Mouse (Mus musculus): ENCODE data around the gene Rbm44. TPM values are rescaled to one million over a fixed set of nuclear protein-coding genes. Genes with fewer than 3 reads are reported as not detected.

Rbm44 gene
- 0.67 and 0.68 TPM in 2 replicates for polyA plus RNA-seq (2015; fragmentation: Nextera tagmentation; extraction: Ambion mirVana)

DNA sequence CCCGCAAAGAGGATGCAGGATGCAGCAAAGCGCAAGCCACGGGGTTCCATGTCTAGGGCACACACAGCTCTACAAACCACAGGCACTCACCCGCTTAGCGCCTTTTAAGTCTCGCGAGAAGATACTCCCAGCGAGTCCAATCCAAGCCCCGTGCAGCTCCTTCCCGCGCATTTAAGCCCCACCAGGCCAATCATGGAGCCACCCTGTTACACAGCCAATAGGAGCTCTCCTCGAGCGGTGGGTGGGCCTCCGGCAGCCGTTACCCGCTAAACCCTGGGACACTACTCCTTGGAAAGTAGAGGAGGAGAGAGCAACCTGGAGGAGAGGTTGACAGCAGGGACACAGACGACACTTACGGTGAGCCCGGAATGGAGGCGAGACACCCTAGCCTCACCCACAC, at the start of gene Rbm44:
Rbm44 (plus strand) TSS at position 277 of the 400 bp plus-strand sequence.
- Histone ChIP-seq H3K36me3 (no peaks in the 10 kb centered on the region), H3K27ac (no peak within 1 kb of the TSS), H3K4me1 (replicated peaks) (no peaks in the 10 kb centered on the region), H3K9me3 (no peaks in the 10 kb centered on the region), H3K27me3 (replicated peaks) (no peaks in the 10 kb centered on the region), H3K4me2 (replicated peaks) (no peak within 1 kb of the TSS), H3K9ac (no peak within 1 kb of the TSS), H3K4me3 (replicated peaks) (no peak within 1 kb of the TSS)
- WGBS: 65% methylated on average over 20 of the region's 20 CpGs
- no peak for ATAC-seq

DNA sequence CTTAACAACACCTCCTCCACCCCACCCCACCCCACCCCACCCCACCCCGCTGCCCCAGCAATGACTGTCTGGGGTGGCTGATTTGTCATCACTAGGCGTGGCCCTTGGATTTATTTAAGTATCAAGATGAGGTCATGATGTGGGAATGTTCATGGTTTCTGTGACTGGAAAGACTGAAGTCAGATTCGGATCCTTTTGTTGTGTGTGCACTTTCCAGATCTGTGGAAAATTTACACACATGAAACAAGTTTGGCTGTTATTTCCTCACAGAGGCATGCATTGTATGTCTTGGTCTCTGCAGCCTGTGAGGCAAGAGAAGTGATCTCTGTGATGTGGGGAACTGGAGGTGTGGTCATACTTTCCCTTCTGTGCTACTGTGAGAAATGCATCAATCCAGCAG, 49.6 kb upstream of the Rbm44 start:
- Histone ChIP-seq H3K9ac (no peak overlapping the region), H3K4me1 (replicated peaks) (peaks cover 17% of the 10 kb centered on the region; the same call in 1 of the 2 replicates), H3K27me3 (replicated peaks) (no peaks in the 10 kb centered on the region), H3K9me3 (no peaks in the 10 kb centered on the region), H3K36me3 (no peaks in the 10 kb centered on the region), H3K4me2 (replicated peaks) (no peak overlapping the region), H3K4me3 (replicated peaks) (no peak overlapping the region), H3K27ac (no peak overlapping the region)
- 47% methylated on average over 3 of the region's 3 CpGs for WGBS
- ATAC-seq: no peak

DNA sequence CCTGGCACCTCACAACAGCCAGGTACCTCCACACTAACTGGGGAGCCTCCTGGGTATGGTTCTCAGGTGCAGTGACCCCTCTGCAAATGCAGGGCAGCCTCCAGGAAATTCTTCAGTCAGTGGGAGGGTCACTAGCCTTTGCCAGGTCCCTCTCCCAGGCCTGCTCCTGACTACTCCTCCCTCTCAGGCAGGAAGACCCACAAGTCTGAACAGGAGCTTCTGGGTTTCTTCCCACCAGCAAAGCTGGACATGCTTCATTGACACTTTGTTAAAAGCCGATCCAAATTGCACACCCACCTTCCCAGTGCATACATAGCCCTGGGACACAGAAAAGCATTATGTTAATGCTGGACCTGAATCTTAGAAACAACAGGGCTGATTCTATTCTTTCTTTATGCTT, 49.0 kb upstream of the Rbm44 start:
- Histone ChIP-seq H3K4me2 (replicated peaks) (no peak overlapping the region), H3K9me3 (no peaks in the 10 kb centered on the region), H3K9ac (no peak overlapping the region), H3K4me1 (replicated peaks) (peaks cover 17% of the 10 kb centered on the region; the same call in 1 of the 2 replicates), H3K4me3 (replicated peaks) (no peak overlapping the region), H3K27me3 (replicated peaks) (no peaks in the 10 kb centered on the region), H3K36me3 (no peaks in the 10 kb centered on the region), H3K27ac (no peak overlapping the region)
- no peak for ATAC-seq
- 59% methylated on average over 1 of the region's 1 CpGs for WGBS

- Histone ChIP-seq H3K9ac (no peak overlapping the region), H3K4me3 (replicated peaks) (no peak overlapping the region), H3K4me1 (replicated peaks) (peaks cover 17% of the 10 kb centered on the region; the same call in 1 of the 2 replicates), H3K9me3 (no peaks in the 10 kb centered on the region), H3K27ac (no peak overlapping the region), H3K4me2 (replicated peaks) (no peak overlapping the region), H3K36me3 (no peaks in the 10 kb centered on the region), H3K27me3 (replicated peaks) (no peaks in the 10 kb centered on the region)
- no peak for ATAC-seq
- 63% methylated on average over 5 of the region's 5 CpGs for WGBS
Observed at GRCm38 (mm10) chr1:91096490-91096889, 48.4 kb upstream of the Rbm44 start.

DNA sequence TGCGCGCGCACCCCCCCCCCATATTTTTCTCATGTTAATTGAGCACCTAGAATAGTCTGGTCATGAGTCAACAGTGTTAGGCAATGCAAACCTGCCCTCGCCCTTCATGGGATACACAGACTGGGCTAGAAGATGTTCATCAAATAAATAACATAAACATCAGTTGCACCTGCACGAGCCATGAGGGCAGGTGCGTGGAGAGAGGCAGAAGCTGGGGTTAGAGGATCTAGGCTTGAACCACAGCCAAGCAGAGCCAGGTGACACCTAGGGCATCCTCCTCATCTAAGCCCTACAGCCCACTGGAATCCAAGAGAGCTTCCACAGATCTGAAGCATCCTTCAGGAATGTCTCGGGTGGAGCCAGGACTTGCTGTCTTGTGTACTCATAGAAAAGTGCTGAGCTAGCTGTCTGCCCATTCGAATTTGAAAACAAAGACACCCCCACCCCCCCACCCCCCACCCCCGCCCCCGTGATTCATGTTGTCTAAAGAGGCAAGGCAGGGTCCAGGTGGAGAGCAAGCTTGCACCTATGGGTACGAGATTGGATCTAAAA, 47.5 kb upstream of the Rbm44 start:
- Histone ChIP-seq H3K4me1 (replicated peaks) (peaks cover 17% of the 10 kb centered on the region; the same call in 1 of the 2 replicates), H3K4me2 (replicated peaks) (no peak overlapping the region), H3K27me3 (replicated peaks) (no peaks in the 10 kb centered on the region), H3K4me3 (replicated peaks) (no peak overlapping the region), H3K27ac (no peak overlapping the region), H3K9ac (no peak overlapping the region), H3K36me3 (no peaks in the 10 kb centered on the region), H3K9me3 (no peaks in the 10 kb centered on the region)
- ATAC-seq: no peak
- WGBS: 86% methylated on average over 11 of the region's 11 CpGs

- H3K4me1 ChIP-seq (replicated peaks): peaks cover 17% of the 10 kb centered on the region; the same call in 1 of the 2 replicates
- 0 out of 2 replicates have a peak, but pooled peaks have one; percentile 27 for ATAC-seq
- no peak overlapping the region for H3K4me2 ChIP-seq (replicated peaks)
- no peak overlapping the region for H3K9ac ChIP-seq
- no peaks in the 10 kb centered on the region for H3K36me3 ChIP-seq
- 14% methylated on average over 6 of the region's 6 CpGs for WGBS
- H3K4me3 ChIP-seq (replicated peaks): no peak overlapping the region
- H3K9me3 ChIP-seq: no peaks in the 10 kb centered on the region
- no peaks in the 10 kb centered on the region for H3K27me3 ChIP-seq (replicated peaks)
- no peak overlapping the region for H3K27ac ChIP-seq
Observed at GRCm38 (mm10) chr1:91098887-91099286, 46.0 kb upstream of the Rbm44 start.

DNA sequence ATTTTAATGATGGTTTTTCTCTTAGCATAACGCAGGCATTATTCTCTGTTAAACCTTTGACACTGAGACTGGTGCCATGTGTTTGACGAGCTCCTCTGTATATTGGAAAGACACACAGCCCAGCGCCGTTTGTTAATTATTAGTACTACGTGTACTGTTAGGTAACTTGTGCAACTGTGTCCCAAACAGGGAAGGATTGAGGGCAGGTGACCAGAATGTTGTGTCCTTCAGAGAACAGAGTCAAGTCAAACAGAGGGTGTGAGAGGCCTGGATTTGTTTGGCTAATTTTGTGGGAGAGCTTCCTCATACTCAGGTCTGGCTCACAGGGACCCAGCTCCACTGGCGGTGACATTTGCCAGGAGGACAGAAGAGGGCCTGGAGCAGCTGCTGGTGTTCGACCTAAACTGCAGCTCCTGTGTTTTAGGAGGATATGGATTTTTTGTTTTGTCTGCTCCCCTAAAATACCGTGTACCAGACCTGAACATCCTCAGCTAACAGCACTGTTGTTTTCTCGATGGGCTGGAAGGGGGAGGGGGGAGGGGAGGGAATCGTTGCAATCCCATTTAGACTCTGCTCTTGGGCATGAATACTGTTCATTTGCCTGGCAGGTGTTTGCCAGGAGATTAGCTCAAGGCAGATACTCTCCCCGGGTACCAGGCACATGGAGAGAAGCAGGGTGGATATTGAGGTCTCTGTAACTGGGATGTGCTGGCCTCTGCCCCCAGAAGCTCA, 43.0 kb upstream of the Rbm44 start:
- no peak for ATAC-seq
- 64% methylated on average over 11 of the region's 11 CpGs for WGBS
- Histone ChIP-seq H3K27ac (no peak overlapping the region), H3K4me1 (replicated peaks) (0 out of 2 replicates have a peak, but pooled peaks cover 3% of the 10 kb centered on the region), H3K4me3 (replicated peaks) (no peak overlapping the region), H3K9ac (no peak overlapping the region), H3K27me3 (replicated peaks) (no peaks in the 10 kb centered on the region), H3K9me3 (no peaks in the 10 kb centered on the region), H3K4me2 (replicated peaks) (no peak overlapping the region), H3K36me3 (0 out of 2 replicates have a peak, but pooled peaks cover under 1% of the 10 kb centered on the region)

DNA sequence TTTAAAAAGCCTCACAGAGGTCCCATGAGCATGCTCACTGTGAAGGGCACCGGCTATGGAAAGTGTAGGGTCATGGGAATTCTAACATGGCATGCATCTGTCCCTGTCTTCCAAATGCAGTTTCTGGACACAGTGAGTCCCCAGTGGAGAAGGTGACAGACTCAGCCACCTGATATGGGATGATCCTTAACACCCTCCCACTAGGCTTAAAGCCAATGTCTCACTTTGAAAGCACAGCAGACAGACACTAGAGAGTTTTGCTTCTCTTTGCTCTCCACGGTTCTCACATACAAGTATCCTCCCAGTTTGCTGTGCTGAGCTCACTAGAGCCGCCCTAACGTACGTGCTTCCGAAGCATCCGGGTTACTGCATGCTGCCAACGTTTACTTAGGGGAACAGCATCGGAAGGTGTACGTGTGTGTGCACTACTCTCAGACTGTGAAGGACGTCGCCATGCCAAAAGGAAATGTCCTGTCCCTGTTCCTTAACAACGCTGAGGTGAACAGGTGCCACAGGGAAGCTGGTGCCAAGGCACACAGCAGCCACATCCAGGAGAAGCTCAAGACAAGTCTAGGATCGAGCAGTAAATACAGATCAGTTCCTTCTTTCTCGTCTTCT, 41.4 kb upstream of the Rbm44 start:
- no peak overlapping the region for H3K4me3 ChIP-seq (replicated peaks)
- 0 out of 2 replicates have a peak, but pooled peaks cover 3% of the 10 kb centered on the region for H3K4me1 ChIP-seq (replicated peaks)
- H3K36me3 ChIP-seq: 0 out of 2 replicates have a peak, but pooled peaks cover 4% of the 10 kb centered on the region
- H3K4me2 ChIP-seq (replicated peaks): no peak overlapping the region
- 88% methylated on average over 15 of the region's 15 CpGs for WGBS
- H3K27ac ChIP-seq: no peak overlapping the region
- ATAC-seq: no peak
- no peaks in the 10 kb centered on the region for H3K27me3 ChIP-seq (replicated peaks)
- H3K9me3 ChIP-seq: no peaks in the 10 kb centered on the region
- H3K9ac ChIP-seq: no peak overlapping the region

GRCm38 (mm10) chr1:91107548-91107947, 37.3 kb upstream of the Rbm44 start:
- no peak overlapping the region for H3K9ac ChIP-seq
- H3K27me3 ChIP-seq (replicated peaks): no peaks in the 10 kb centered on the region
- H3K27ac ChIP-seq: no peak overlapping the region
- no peaks in the 10 kb centered on the region for H3K4me1 ChIP-seq (replicated peaks)
- 71% methylated on average over 5 of the region's 5 CpGs for whole genome bisulfite sequencing
- H3K4me3 ChIP-seq (replicated peaks): no peak overlapping the region
- no peak for ATAC-seq
- H3K36me3 ChIP-seq: 0 out of 2 replicates have a peak, but pooled peaks cover 10% of the 10 kb centered on the region
- H3K9me3 ChIP-seq: no peaks in the 10 kb centered on the region
- H3K4me2 ChIP-seq (replicated peaks): no peak overlapping the region

GRCm38 (mm10) chr1:91109302-91109701, 35.6 kb upstream of the Rbm44 start:
- H3K9ac ChIP-seq: no peak overlapping the region
- 34% methylated on average over 4 of the region's 4 CpGs for WGBS
- H3K27ac ChIP-seq: no peak overlapping the region
- H3K27me3 ChIP-seq (replicated peaks): no peaks in the 10 kb centered on the region
- H3K4me3 ChIP-seq (replicated peaks): no peak overlapping the region
- H3K4me1 ChIP-seq (replicated peaks): no peaks in the 10 kb centered on the region
- H3K4me2 ChIP-seq (replicated peaks): no peak overlapping the region
- H3K36me3 ChIP-seq: peaks cover 14% of the 10 kb centered on the region; the same call in 1 of the 2 replicates
- no peaks in the 10 kb centered on the region for H3K9me3 ChIP-seq
- ATAC-seq: no peak

DNA sequence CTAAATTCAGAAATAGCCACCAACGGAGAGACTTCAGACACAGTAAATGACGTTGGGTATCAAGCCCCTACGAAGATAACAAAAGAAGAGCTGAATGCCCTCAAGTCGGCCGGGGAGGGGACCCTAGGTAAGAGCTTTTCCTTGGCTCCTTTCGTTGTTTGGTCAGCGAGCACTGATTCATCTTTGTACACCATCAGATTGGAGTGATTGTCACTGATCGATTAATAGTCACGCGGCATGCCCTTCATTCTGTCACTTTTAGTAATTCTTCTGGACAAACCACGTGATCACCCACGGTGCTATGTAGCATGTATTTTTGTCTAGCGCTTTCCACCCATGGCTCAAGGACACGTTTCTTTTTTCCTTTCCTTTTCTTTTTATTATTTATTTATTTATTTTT, 32.7 kb upstream of the Rbm44 start:
- Histone ChIP-seq H3K27me3 (replicated peaks) (no peaks in the 10 kb centered on the region), H3K9me3 (no peaks in the 10 kb centered on the region), H3K4me1 (replicated peaks) (no peaks in the 10 kb centered on the region), H3K36me3 (peaks cover 11% of the 10 kb centered on the region; the same call in 1 of the 2 replicates), H3K27ac (no peak overlapping the region), H3K4me3 (replicated peaks) (no peak overlapping the region), H3K4me2 (replicated peaks) (no peak overlapping the region), H3K9ac (no peak overlapping the region)
- ATAC-seq: no peak
- WGBS: 92% methylated on average over 14 of the region's 14 CpGs

DNA sequence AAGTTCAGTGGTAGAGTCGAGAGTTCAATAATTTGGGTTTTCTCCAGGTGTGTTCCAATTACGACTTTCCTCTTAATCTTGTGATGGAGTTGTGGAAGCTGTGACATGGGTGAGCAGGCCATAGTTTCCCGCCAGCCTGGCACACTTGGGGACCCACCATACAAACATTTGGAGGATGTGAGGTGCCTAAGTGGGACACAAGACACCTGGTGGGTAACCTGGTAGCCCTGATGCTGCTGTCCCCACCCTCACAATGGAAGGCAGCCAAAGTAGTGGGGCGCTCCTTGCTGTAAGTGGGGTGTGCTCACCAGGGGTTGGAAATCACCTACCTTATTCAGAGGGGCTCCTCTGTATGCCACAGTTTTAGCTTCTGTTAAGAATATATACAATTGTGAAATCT, 32.3 kb upstream of the Rbm44 start:
- Histone ChIP-seq H3K27me3 (replicated peaks) (no peaks in the 10 kb centered on the region), H3K9me3 (no peaks in the 10 kb centered on the region), H3K36me3 (peaks cover 10% of the 10 kb centered on the region; the same call in 1 of the 2 replicates), H3K4me2 (replicated peaks) (no peak overlapping the region), H3K4me1 (replicated peaks) (no peaks in the 10 kb centered on the region), H3K4me3 (replicated peaks) (no peak overlapping the region), H3K9ac (no peak overlapping the region), H3K27ac (no peak overlapping the region)
- no peak for ATAC-seq
- WGBS: 95% methylated on average over 4 of the region's 4 CpGs
